Mouse (Mus musculus) E14TG2a.4 (cell line): Measurements from ENCODE around the gene Vmn1r217.

ENCODE experiments used
- H3K27me3 ChIP-seq: 2 replicates; pipeline ENCODE4 v1.6.1; 2014; ENCODE audit warnings: low read length, control low read depth; ENCODE audit not compliant: insufficient read depth
- H3K36me3 ChIP-seq: 2 replicates; pipeline ENCODE4 v1.6.1; 2014; ENCODE audit warnings: low read length, control low read depth; ENCODE audit not compliant: insufficient read depth
- H3K4me1 ChIP-seq: replicated peaks from 2 replicates; pipeline ENCODE4 v1.6.1; 2014; ENCODE audit warnings: low read depth, low read length, control low read depth
- H3K4me3 ChIP-seq: replicated peaks from 2 replicates; pipeline ENCODE4 v1.5.1; 2014; ENCODE audit warnings: mild to moderate bottlenecking, low read length
- H3K9me3 ChIP-seq: 2 replicates; pipeline ENCODE4 v1.6.1; 2014; ENCODE audit warnings: low read length, control low read depth
- CTCF ChIP-seq: conservative IDR thresholded peaks from 2 replicates; pipeline ENCODE4 v1.5.1; 2014; ENCODE audit warnings: low read length
- NANOG ChIP-seq: IDR thresholded peaks from 2 replicates; pipeline ENCODE4 v1.6.1; 2014; ENCODE audit warnings: borderline replicate concordance, low read length, mixed read lengths
- POU5F1 ChIP-seq: IDR thresholded peaks from 2 replicates; pipeline ENCODE4 v1.6.1; 2014; ENCODE audit warnings: low read length, borderline replicate concordance

Gene Vmn1r217

DNA sequence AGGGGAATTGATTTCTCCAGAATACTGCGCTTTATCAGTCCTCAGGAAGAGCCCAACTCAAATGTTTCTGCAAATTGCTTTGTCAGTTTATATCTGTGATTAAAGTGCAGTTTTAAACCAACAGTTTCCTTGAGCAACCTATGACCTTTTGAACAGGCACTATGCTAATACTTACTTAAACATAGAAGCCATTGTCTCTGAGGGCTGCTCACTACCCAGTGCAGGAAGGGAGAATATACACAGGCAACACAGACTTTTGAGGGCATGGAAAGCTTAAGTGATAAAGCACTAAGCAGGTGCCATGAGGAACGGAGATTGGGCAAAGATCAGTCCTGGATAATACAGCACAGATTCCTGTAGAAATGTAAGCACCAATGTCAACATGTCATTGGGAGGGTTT lies 48.7 kb downstream of the Vmn1r217 start:
- Histone ChIP-seq H3K4me3 (no peak overlapping the region), H3K27me3 (no peaks in the 10 kb centered on the region), H3K4me1 (no peaks in the 10 kb centered on the region), H3K9me3 (peaks cover 12% of the 10 kb centered on the region), H3K36me3 (no peaks in the 10 kb centered on the region)
- TF ChIP-seq NANOG = no peak
- no peak for TF ChIP-seq POU5F1
- TF ChIP-seq CTCF = no peak

DNA sequence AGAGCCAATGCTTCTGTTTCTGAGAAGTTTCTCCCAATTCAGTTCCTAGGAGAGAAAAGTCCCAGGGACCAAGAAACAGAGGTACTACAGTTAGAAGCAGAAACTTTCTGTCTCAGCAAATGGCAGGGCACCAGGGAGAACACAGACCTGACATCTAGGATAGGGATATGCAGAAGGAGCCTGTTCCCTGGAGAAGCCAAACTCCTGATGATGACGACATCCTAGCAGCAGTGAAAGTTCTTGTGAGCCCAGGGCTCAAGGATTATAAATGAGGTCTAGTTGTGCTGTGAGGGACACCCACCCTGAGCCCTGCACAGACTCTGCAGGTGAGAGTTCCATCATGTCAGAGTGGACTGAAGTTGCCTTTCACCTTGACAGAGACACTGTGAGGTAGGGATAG lies 50.3 kb downstream of the Vmn1r217 start, which contains the start of gene Vmn1r215:
Gene Vmn1r215 (plus strand): TSS at position 301 of the 400 bp plus-strand sequence.
- TF ChIP-seq POU5F1 (no peak), CTCF (no peak), NANOG (no peak)
- no peaks in the 10 kb centered on the region for H3K27me3 ChIP-seq
- 0 out of 2 replicates have a peak, but pooled peaks cover 2% of the 10 kb centered on the region for H3K9me3 ChIP-seq
- no peaks in the 10 kb centered on the region for H3K4me1 ChIP-seq
- H3K36me3 ChIP-seq = no peaks in the 10 kb centered on the region
- H3K4me3 ChIP-seq = no peak within 1 kb of the TSS

DNA sequence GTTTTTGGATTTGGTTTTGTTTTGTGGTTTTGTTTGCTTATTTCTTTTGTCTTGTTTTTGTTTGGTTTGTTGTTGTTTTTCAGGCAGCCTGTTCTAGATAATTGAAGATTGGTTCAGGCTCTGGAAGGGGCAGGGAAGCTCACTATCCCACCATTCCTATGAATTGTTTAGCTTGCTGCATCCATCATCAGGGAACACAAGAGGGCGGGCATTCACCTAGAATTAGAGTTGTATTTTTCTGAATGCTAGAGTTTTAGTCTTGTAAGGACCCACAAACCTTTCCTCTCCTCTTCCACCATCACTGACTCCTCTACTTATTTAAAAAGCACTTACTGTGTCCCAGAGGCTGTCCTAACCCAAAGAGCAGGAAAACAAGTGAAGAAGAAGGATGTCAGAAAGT lies 60.2 kb downstream of the Vmn1r217 start:
- Histone ChIP-seq H3K4me3 (no peak overlapping the region), H3K36me3 (no peaks in the 10 kb centered on the region), H3K27me3 (no peaks in the 10 kb centered on the region), H3K9me3 (no peaks in the 10 kb centered on the region), H3K4me1 (no peaks in the 10 kb centered on the region)
- no peak for TF ChIP-seq NANOG
- TF ChIP-seq POU5F1 = no peak
- no peak for TF ChIP-seq CTCF
